Mouse (Mus musculus): ENCODE data around the gene Bpifb9a. TPM values are rescaled to one million over a fixed set of nuclear protein-coding genes. Genes with fewer than 3 reads are reported as not detected.
"Not testable (repeated sequence)": the region's sequence is repeated elsewhere in the genome, so short reads cannot be mapped to it uniquely, and the experiment has no call there.

The Bpifb9a gene
- polyA plus RNA-seq, 1 experiment, result not detected

GRCm38 (mm10) chr2:154300496-154300895 lies 42.8 kb downstream of the Bpifb9a start:
- peak; percentile 38 for DNase-seq (ENCODE audit: low read depth, low spot score)
- WGBS, result 25% methylated on average over 1 of the region's 1 CpGs

DNA sequence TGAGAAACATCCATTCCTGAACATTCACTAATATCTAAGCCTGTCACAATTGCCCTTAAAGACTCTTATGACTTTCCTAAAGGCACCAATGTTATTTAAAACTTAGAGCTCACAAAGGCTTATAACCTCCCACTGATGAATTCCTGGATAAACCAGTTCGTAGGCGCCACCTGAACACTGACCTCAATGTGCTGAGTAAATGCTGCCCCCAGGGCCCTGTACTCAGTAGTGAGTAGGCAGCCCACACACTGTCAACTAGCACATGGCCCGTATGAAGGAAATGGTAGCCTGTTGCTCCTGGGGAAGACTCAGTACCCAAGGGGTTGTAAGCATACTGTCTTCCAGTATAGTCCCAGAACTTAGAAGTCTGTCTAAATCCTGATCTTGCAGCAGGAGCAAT lies 44.1 kb downstream of the Bpifb9a start:
- 88% methylated on average over 3 of the region's 3 CpGs for WGBS
- no peak for DNase-seq (ENCODE audit: low read depth, low spot score)

- DNase-seq (ENCODE audit: low read depth, low spot score), result not testable (repeated sequence)
- 83% methylated on average over 1 of the region's 3 CpGs for WGBS
Observed at GRCm38 (mm10) chr2:154304604-154305003, 47.0 kb downstream of the Bpifb9a start.

DNA sequence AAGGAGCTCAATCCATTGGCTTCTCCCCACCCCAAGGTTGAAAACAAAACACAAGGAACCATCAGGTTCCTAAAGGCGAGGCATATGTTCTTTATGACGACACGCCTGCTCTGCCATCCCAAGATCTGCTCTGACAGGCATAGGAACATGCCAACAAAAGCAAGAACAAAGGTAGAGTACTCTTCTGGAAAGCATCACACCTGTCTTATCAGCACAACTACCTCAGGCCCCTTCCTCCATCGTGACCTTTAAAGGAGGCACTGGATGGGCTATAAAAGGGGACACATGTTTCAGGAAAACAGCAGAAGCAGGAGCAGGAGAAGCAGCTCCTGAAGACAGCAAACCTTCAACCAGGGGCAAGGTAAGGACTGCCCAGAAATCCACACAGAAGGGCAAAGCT lies 49.3 kb downstream of the Bpifb9a start, which contains the start of gene Bpifb9b:
TSS of gene Bpifb9b (plus strand) at position 301 of the 400 bp plus-strand sequence.
- not testable (repeated sequence) for DNase-seq (ENCODE audit: low read depth, low spot score)
- 62% methylated on average over 4 of the region's 4 CpGs for WGBS

DNA sequence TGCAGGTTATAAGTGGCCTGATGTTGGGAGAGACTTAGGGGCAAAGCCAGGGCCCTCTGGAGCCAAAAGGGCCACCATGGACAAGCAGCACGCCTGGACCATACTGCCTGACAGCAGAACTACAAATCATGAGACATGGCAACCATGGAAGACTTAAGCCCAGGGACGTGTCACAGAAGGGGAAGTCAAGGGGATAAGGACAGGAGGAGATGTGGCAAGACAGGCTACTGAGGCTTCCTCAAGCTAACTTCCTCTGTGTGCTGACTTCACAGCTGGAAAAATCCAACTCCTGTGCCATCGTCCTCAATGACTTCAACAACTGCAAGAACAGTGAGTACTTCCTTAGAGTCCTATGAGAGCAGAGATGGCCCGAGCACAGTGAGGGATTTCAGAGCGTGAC lies 56.1 kb downstream of the Bpifb9a start:
- not testable (repeated sequence) for DNase-seq (ENCODE audit: low read depth, low spot score)
- WGBS, result 66% methylated on average over 5 of the region's 5 CpGs

Other genes with a start within 250 kb of the Bpifb9a start
- not detected in 2 replicates for gene Bpifa2, start 249.6 kb upstream of the Bpifb9a start, polyA plus RNA-seq (2012; rRNA removed)
- not detected in 2 replicates for gene Bpifa3, start 127.5 kb upstream of the Bpifb9a start, polyA plus RNA-seq (2012; rRNA removed)
- gene Bpifa1, start 115.0 kb upstream of the Bpifb9a start, polyA plus RNA-seq (2012; rRNA removed), result not detected in 2 replicates
- gene Bpifa5, start 95.2 kb upstream of the Bpifb9a start, polyA plus RNA-seq (2012; rRNA removed), result not detected in 2 replicates
- gene Bpifb1, start 67.0 kb upstream of the Bpifb9a start, polyA plus RNA-seq (2012; rRNA removed), result not detected in 2 replicates
- gene Bpifb5, start 34.1 kb upstream of the Bpifb9a start, polyA plus RNA-seq (2012; rRNA removed), result 0.05 and 0.08 TPM in 2 replicates
- not detected in 2 replicates for gene Bpifb9b, start 49.4 kb downstream of the Bpifb9a start, polyA plus RNA-seq (2012; rRNA removed)
- gene Cdk5rap1, start 115.2 kb downstream of the Bpifb9a start, polyA plus RNA-seq (2012; rRNA removed), result 10.7 and 12.1 TPM in 2 replicates
- 9.9 and 13.8 TPM in 2 replicates for gene Snta1, start 150.2 kb downstream of the Bpifb9a start, polyA plus RNA-seq (2012; rRNA removed)
- 5.9 and 11.6 TPM in 2 replicates for gene Cbfa2t2, start 178.6 kb downstream of the Bpifb9a start, polyA plus RNA-seq (2012; rRNA removed)